In genomic region chr7:116191138-116191537, GRCm38 (mm10) we compare ENCODE assay signal across 9 mouse cellular contexts.
DNase-seq lines count a peak whose midpoint lies in the region; ATAC-seq and TF ChIP-seq lines count a peak whose summit lies in the region.
"Had no signal": no experiment of that assay in that cellular context is flagged by ENCODE, and none has a peak within 500 bp of the region (broad histone marks: within the 10 kb centered on the region; RNA-seq: fewer than 3 reads in every experiment).

No protein-coding gene starts in this region.

- H3K9me3 ChIP-seq in heart, embryonic 10.5 days: no peaks in the 10 kb centered on the region
- H3K9me3 ChIP-seq in forebrain, embryonic 15.5 days: no peaks in the 10 kb centered on the region
- no peaks in the 10 kb centered on the region for H3K9me3 ChIP-seq in limb, embryonic 15.5 days

- H3K9ac ChIP-seq in heart, adult 2 months (ENCODE audit: low read depth, low read length): no peak overlapping the region
- H3K9ac ChIP-seq in forebrain, embryonic 15.5 days (replicated peaks): no peak overlapping the region
- no peak overlapping the region for H3K9ac ChIP-seq in limb, embryonic 15.5 days
- H3K9ac ChIP-seq: liver, embryonic 14.5 days had no signal

- no peaks in the 10 kb centered on the region for H3K79me2 ChIP-seq in heart, adult 2 months (replicated peaks; ENCODE audit: control insufficient read depth, insufficient read depth, low read length)

- 0 out of 2 replicates have a peak overlapping the region, but pooled peaks have one; percentile 13 for H3K4me3 ChIP-seq in heart, embryonic 10.5 days
- no peak overlapping the region for H3K4me3 ChIP-seq in heart, adult 2 months
- no peak overlapping the region for H3K4me3 ChIP-seq in forebrain, embryonic 15.5 days
- no peak overlapping the region for H3K4me3 ChIP-seq in limb, embryonic 15.5 days

- peaks cover 98% of the 10 kb centered on the region for H3K4me1 ChIP-seq in heart, embryonic 10.5 days
- no peaks in the 10 kb centered on the region for H3K4me1 ChIP-seq in heart, adult 2 months (ENCODE audit: control insufficient read depth, insufficient read depth, low read length)
- peaks cover 29% of the 10 kb centered on the region for H3K4me1 ChIP-seq in forebrain, embryonic 15.5 days
- peaks cover 36% of the 10 kb centered on the region for H3K4me1 ChIP-seq in limb, embryonic 15.5 days

- peak; percentile 89 for DNase-seq in heart, embryonic 10.5 days (ENCODE audit: low spot score)
- no peak for DNase-seq in heart, adult 2 months
- peak; percentile 6 for DNase-seq in 3T3-L1 (ENCODE audit: low read depth, low spot score)
- DNase-seq in gastrocnemius, postnatal 36 days: no peak
- no peak for DNase-seq in adrenal gland, adult (ENCODE audit: inconsistent age in 2 of 2, low spot score in 1 of 2)

- H3K4me2 ChIP-seq in forebrain, embryonic 15.5 days (replicated peaks): no peak overlapping the region
- no peak overlapping the region for H3K4me2 ChIP-seq in limb, embryonic 15.5 days

- no peaks in the 10 kb centered on the region for H3K27me3 ChIP-seq in heart, embryonic 10.5 days (ENCODE audit: insufficient read depth, poor library complexity, severe bottlenecking)
- H3K27me3 ChIP-seq in heart, adult 2 months (ENCODE audit: control insufficient read depth, insufficient read depth, low read length): no peaks in the 10 kb centered on the region
- no peaks in the 10 kb centered on the region for H3K27me3 ChIP-seq in forebrain, embryonic 15.5 days
- no peaks in the 10 kb centered on the region for H3K27me3 ChIP-seq in limb, embryonic 15.5 days

- peak; percentile 65 for ATAC-seq in forebrain, embryonic 15.5 days (replicated peaks)
- ATAC-seq in limb, embryonic 15.5 days (ENCODE audit: insufficient number of reproducible peaks, low FRiP score, low TSS enrichment, low read depth): peak; percentile 76
- no peak for ATAC-seq in megakaryocyte, adult 5-6 weeks (ENCODE audit: poor library complexity, severe bottlenecking)

- H3K36me3 ChIP-seq in heart, embryonic 10.5 days: peaks cover 27% of the 10 kb centered on the region
- H3K36me3 ChIP-seq in heart, adult 2 months (ENCODE audit: control insufficient read depth, insufficient read depth, low read length): no peaks in the 10 kb centered on the region
- no peaks in the 10 kb centered on the region for H3K36me3 ChIP-seq in forebrain, embryonic 15.5 days
- no peaks in the 10 kb centered on the region for H3K36me3 ChIP-seq in limb, embryonic 15.5 days

- 12% methylated on average over 3 of the region's 3 CpGs for WGBS in heart, embryonic 10.5 days
- 21% methylated on average over 3 of the region's 3 CpGs for WGBS in heart, adult 2 months
- 7% methylated on average over 3 of the region's 3 CpGs for WGBS in forebrain, embryonic 15.5 days
- WGBS in limb, embryonic 15.5 days: 11% methylated on average over 3 of the region's 3 CpGs

- TF ChIP-seq CTCF in heart, adult 2 months (IDR thresholded peaks at IDR 0.05): no peak

- TF ChIP-seq POLR2A in heart, adult 2 months (IDR thresholded peaks at IDR 0.05; ENCODE audit: insufficient read depth, low read depth, low read length): no peak

- peak overlapping the region; percentile 81 for H3K27ac ChIP-seq in heart, embryonic 10.5 days
- H3K27ac ChIP-seq in heart, adult 2 months: no peak overlapping the region
- no peak overlapping the region for H3K27ac ChIP-seq in forebrain, embryonic 15.5 days (replicated peaks)
- H3K27ac ChIP-seq in limb, embryonic 15.5 days: peak overlapping the region; percentile 76
- H3K27ac ChIP-seq: liver, embryonic 14.5 days had no signal

- TF ChIP-seq EP300 in heart, adult 2 months (IDR thresholded peaks at IDR 0.05; ENCODE audit: insufficient read depth, low read depth, low read length): no peak

- intact Hi-C loops in heart, adult 2 months (cut with DNase I): no loop called here
- intact Hi-C loops in gastrocnemius, postnatal 36 days (cut with DNase I): no loop called here

Comparison
In these comparisons a context has a peak if more than half of its experiments do, and no peak if none do; other contexts are left out.
1. DNase-seq: peak in heart, embryonic 10.5 days (single experiment) and 3T3-L1 (single experiment); none in heart, adult 2 months (0 of 2), gastrocnemius, postnatal 36 days (0 of 2) and adrenal gland, adult (0 of 2).
2. H3K27ac ChIP-seq: peak in heart, embryonic 10.5 days (single experiment) and limb, embryonic 15.5 days (single experiment); none in heart, adult 2 months (single experiment) and forebrain, embryonic 15.5 days (single experiment).